Mouse (Mus musculus) ovary, adult 2 months (tissue): Measurements from ENCODE around the gene Letmd1. TPM values are rescaled to one million over a fixed set of nuclear protein-coding genes. Genes with fewer than 3 reads are reported as not detected.

ENCODE experiments used
- polyA plus RNA-seq: library from polyadenylated mRNA; depleted of rRNA; stranded (reverse); fragments of >200 nt; gene quantifications from 2 replicates; pipeline ENCODE4 v1.2.3, GENCODE M21; 2012; rRNA removed

Letmd1 gene
- 72.5 and 77.5 TPM in 2 replicates for polyA plus RNA-seq

GRCm38 (mm10) chr15:100468295-100469188 is at the start of gene Letmd1:
TSS of gene Letmd1 (plus strand) at chr15:100469023.

DNA sequence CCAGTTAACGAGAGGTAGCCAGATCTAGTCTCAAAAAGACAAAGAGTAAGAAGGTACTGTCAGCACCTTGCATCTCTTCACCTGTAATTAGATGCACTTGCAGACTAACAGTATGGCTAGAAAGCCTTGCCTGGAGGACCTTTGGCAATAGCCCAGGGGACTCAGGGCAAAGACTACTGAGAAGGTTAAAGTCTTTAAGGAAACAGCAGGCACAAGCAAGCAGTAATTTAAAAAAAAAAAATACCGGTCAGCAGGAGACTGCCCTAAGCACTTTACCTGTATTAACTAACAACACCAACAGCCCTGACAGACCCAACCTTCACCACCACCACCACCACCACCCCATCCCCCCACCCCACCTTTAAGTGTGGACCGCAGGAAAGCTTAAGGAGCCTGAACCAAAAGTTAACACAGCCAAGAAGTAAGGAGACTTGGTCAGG is 47.0 kb upstream of the Letmd1 start, which contains the start of gene Gm5475:
TSS of gene Gm5475 (plus strand) at position 390 of the 440 bp plus-strand sequence.

DNA sequence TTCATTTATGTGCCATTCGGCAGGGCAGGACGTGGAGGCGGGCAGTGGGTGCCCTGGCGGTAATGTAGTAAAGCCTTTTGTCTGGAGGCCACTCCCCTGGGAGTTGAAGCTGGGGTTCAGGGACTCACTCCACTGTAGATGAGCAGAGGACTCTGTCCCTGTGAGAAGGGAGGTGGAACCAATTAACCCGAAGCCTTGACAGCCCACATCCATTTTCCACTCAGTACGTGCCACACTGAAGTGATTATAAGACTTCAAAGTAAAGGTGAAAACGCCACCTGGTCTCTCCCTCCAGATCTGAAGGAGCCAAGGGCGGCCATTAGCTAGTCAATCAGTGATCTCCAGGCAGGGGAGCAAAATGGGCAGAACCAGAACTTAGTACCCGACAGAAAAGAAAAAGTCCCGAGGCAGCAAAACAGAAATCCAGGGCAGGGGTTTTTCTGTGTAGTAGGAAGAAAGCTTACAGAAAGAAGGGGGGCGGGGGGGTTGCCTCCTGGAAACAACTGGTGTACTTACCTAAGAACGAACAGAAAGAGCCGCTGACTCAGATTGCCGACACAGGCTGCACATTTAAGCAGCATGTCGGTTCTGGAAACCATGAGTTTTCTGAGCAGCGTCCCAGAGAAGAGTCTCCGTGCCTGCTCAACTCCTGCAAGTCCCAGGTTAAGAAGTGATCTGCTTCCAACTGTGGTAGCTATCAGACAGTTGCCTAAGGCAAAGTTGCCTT is 44.3 kb upstream of the Letmd1 start, which contains the start of gene Slc11a2:
TSS of gene Slc11a2 (minus strand) at position 677 of the 727 bp plus-strand sequence.

DNA sequence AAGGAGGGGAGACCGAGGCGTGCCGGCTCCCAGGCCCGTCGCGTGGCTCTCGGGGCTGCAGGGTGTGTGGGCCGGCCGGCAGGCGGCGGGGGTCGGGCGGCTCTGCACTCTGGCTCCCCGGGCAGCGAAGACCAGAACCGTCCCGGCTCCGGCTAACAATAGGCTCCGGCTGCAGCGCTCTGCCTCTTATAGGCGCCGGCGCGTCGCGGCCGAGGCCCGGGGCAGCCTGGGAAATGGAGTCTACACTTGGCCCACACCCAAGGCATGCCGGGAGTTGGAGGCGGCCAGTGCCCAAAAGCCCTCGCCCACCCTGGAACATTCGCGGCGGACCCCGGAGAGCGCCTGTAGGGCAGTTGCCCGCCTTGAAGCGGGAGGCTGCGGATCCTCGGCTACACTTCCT is 26.3 kb downstream of the Letmd1 start, which contains the start of gene Csrnp2:
TSS of gene Csrnp2 (minus strand) at position 387 of the 400 bp plus-strand sequence.

Other genes starting within 250 kb of the Letmd1 start
- 56.4 and 85.6 TPM in 2 replicates for gene Atf1, start 241.2 kb upstream of the Letmd1 start, polyA plus RNA-seq
- gene Tmprss12, start 188.2 kb upstream of the Letmd1 start, polyA plus RNA-seq, result not detected in 2 replicates
- 49.9 and 55.4 TPM in 2 replicates for gene Mettl7a1, start 164.9 kb upstream of the Letmd1 start, polyA plus RNA-seq
- 0.31 and 0.60 TPM in 2 replicates for gene Mettl7a3, start 134.1 kb upstream of the Letmd1 start, polyA plus RNA-seq
- 0.21 TPM in 1 of 2 replicates, not detected in the other for gene Methig1, start 115.9 kb upstream of the Letmd1 start, polyA plus RNA-seq
- 0.62 and 0.83 TPM in 2 replicates for gene Mettl7a2, start 115.8 kb upstream of the Letmd1 start, polyA plus RNA-seq
- not detected in 2 replicates for gene Higd1c, start 104.5 kb upstream of the Letmd1 start, polyA plus RNA-seq
- gene Gm5475, start 46.9 kb upstream of the Letmd1 start, polyA plus RNA-seq, result 0.15 and 0.24 TPM in 2 replicates
- gene Slc11a2, start 44.0 kb upstream of the Letmd1 start, polyA plus RNA-seq, result 40.2 and 57.4 TPM in 2 replicates
- 8.7 and 10.7 TPM in 2 replicates for gene Csrnp2, start 26.5 kb downstream of the Letmd1 start, polyA plus RNA-seq
- gene Tfcp2, start 83.0 kb downstream of the Letmd1 start, polyA plus RNA-seq, result 14.9 and 16.3 TPM in 2 replicates
- gene Pou6f1, start 131.0 kb downstream of the Letmd1 start, polyA plus RNA-seq, result 35.8 and 41.9 TPM in 2 replicates
- 826 and 901 TPM in 2 replicates for gene Dazap2, start 146.3 kb downstream of the Letmd1 start, polyA plus RNA-seq
- 43.2 and 43.8 TPM in 2 replicates for gene Smagp, start 167.9 kb downstream of the Letmd1 start, polyA plus RNA-seq
- gene Bin2, start 200.5 kb downstream of the Letmd1 start, polyA plus RNA-seq, result 4.0 and 4.1 TPM in 2 replicates
- 11.4 and 17.6 TPM in 2 replicates for gene Cela1, start 218.9 kb downstream of the Letmd1 start, polyA plus RNA-seq